Mouse (Mus musculus) heart, embryonic 15.5 days (tissue): ENCODE measurements at regions not wholly inside any gene's neighbourhood (a gene's known extent, or its start where the extent isn't known, plus 50 kb on each side); places are given as distances from the start of the nearest gene placed in this dataset.
"Not testable (repeated sequence)": the region's sequence is repeated elsewhere in the genome, so short reads cannot be mapped to it uniquely, and the experiment has no call there.

Source experiments
- ATAC-seq: fragments of 200-750 bp; cut with Nextera tagmentation; replicated peaks from 2 replicates; pipeline ENCODE4 v1.8.0; 2017; ENCODE audit warnings: low read depth, moderate TSS enrichment; ENCODE audit not compliant: insufficient number of reproducible peaks, insufficient read depth, low FRiP score
- H3K27ac ChIP-seq: fragments of 300-500 bp; sonication (generic); 2 replicates; pipeline ENCODE4 v1.5.1; 2015; ENCODE audit warnings: mild to moderate bottlenecking, inconsistent platforms
- H3K27me3 ChIP-seq: fragments of 300-500 bp; sonication (generic); 2 replicates; pipeline ENCODE4 v1.6.1; 2015; ENCODE audit warnings: inconsistent platforms
- H3K36me3 ChIP-seq: fragments of 300-500 bp; sonication (generic); 2 replicates; pipeline ENCODE4 v1.6.1; 2015; ENCODE audit warnings: mild to moderate bottlenecking, inconsistent platforms
- H3K4me1 ChIP-seq: fragments of 300-500 bp; sonication (generic); replicated peaks from 2 replicates; pipeline ENCODE4 v1.6.1; 2015; ENCODE audit warnings: inconsistent platforms
- H3K4me2 ChIP-seq: fragments of 300-500 bp; sonication (generic); 2 replicates; pipeline ENCODE4 v1.6.1; 2015; ENCODE audit warnings: inconsistent platforms, mild to moderate bottlenecking, moderate library complexity
- H3K4me3 ChIP-seq: fragments of 300-500 bp; sonication (generic); 2 replicates; pipeline ENCODE4 v1.5.1; 2015; ENCODE audit warnings: mild to moderate bottlenecking, inconsistent platforms
- H3K9ac ChIP-seq: fragments of 300-500 bp; sonication (generic); 2 replicates; pipeline ENCODE4 v1.6.1; 2015; ENCODE audit warnings: mild to moderate bottlenecking, inconsistent platforms
- H3K9me3 ChIP-seq: fragments of 300-500 bp; sonication (generic); replicated peaks from 2 replicates; pipeline ENCODE4 v1.6.1; 2016; ENCODE audit warnings: inconsistent platforms
- WGBS: fragments of 180-500 bp; shearing (Covaris S2); methylation state at CpG from one replicate; pipeline ENCODE4 v1.1.7; 2015; ENCODE audit warnings: mixed read lengths; 5-methylcytosine and 5-hydroxymethylcytosine counted together

GRCm38 (mm10) chr16:49521685-49522084 lies 177.3 kb upstream of the Ift57 start:
- Histone ChIP-seq H3K4me2 (no peak overlapping the region), H3K4me3 (no peak overlapping the region), H3K9me3 (no peaks in the 10 kb centered on the region), H3K36me3 (no peaks in the 10 kb centered on the region), H3K27me3 (no peaks in the 10 kb centered on the region), H3K27ac (peak overlapping the region; percentile 74), H3K4me1 (peaks cover 12% of the 10 kb centered on the region), H3K9ac (no peak overlapping the region)
- no peak; the same call in 1 of the 2 replicates for ATAC-seq
- WGBS: 21% methylated on average over 2 of the region's 2 CpGs

- H3K27ac ChIP-seq: no peak overlapping the region
- H3K9me3 ChIP-seq: no peaks in the 10 kb centered on the region
- WGBS: 61% methylated on average over 5 of the region's 5 CpGs
- no peak overlapping the region for H3K4me3 ChIP-seq
- H3K4me1 ChIP-seq: peaks cover 12% of the 10 kb centered on the region
- no peaks in the 10 kb centered on the region for H3K27me3 ChIP-seq
- H3K4me2 ChIP-seq: no peak overlapping the region
- ATAC-seq: no peak
- H3K9ac ChIP-seq: no peak overlapping the region
- H3K36me3 ChIP-seq: no peaks in the 10 kb centered on the region
These were observed 176.5 kb upstream of the Ift57 start for GRCm38 (mm10) chr16:49522576-49522975.

GRCm38 (mm10) chr16:49528618-49529017 lies 170.4 kb upstream of the Ift57 start:
- not testable (repeated sequence) for H3K27ac ChIP-seq, H3K9ac ChIP-seq, H3K9me3 ChIP-seq, H3K27me3 ChIP-seq, H3K4me3 ChIP-seq, H3K4me2 ChIP-seq, ATAC-seq, H3K36me3 ChIP-seq
- H3K4me1 ChIP-seq: peaks cover 17% of the 10 kb centered on the region
- WGBS: 58% methylated on average over 2 of the region's 2 CpGs

- H3K9ac ChIP-seq: no peak overlapping the region
- ATAC-seq: no peak
- no peak overlapping the region for H3K4me3 ChIP-seq
These were observed 170.0 kb upstream of the Ift57 start for GRCm38 (mm10) chr16:49529060-49529459.

GRCm38 (mm10) chr16:49530051-49530450 lies 169.0 kb upstream of the Ift57 start:
- no peak overlapping the region for H3K9ac ChIP-seq
- H3K9me3 ChIP-seq: no peaks in the 10 kb centered on the region
- no peaks in the 10 kb centered on the region for H3K36me3 ChIP-seq
- peaks cover 20% of the 10 kb centered on the region for H3K4me1 ChIP-seq
- no peaks in the 10 kb centered on the region for H3K27me3 ChIP-seq
- ATAC-seq: no peak
- no peak overlapping the region for H3K4me2 ChIP-seq
- H3K27ac ChIP-seq: peak overlapping the region; percentile 27; the same call in 1 of the 2 replicates
- WGBS: 61% methylated on average over 5 of the region's 5 CpGs
- no peak overlapping the region for H3K4me3 ChIP-seq

More at GRCm38 (mm10) chr16:49529060-49529459, 170.0 kb upstream of the Ift57 start:
- Histone ChIP-seq H3K4me2 (no peak overlapping the region), H3K4me1 (peaks cover 20% of the 10 kb centered on the region), H3K27me3 (no peaks in the 10 kb centered on the region), H3K27ac (no peak overlapping the region), H3K36me3 (no peaks in the 10 kb centered on the region), H3K9me3 (no peaks in the 10 kb centered on the region)
- WGBS: 65% methylated on average over 2 of the region's 2 CpGs

- Histone ChIP-seq H3K9me3 (no peaks in the 10 kb centered on the region), H3K4me1 (peaks cover 20% of the 10 kb centered on the region), H3K4me3 (no peak overlapping the region), H3K27me3 (no peaks in the 10 kb centered on the region), H3K27ac (no peak overlapping the region), H3K9ac (no peak overlapping the region), H3K36me3 (no peaks in the 10 kb centered on the region), H3K4me2 (no peak overlapping the region)
- no peak for ATAC-seq
- 82% methylated on average over 7 of the region's 7 CpGs for WGBS
These were observed 166.9 kb upstream of the Ift57 start for GRCm38 (mm10) chr16:49532071-49532686.

- Histone ChIP-seq H3K36me3 (no peaks in the 10 kb centered on the region), H3K4me1 (peaks cover 20% of the 10 kb centered on the region), H3K4me3 (no peak overlapping the region), H3K9ac (no peak overlapping the region), H3K27me3 (no peaks in the 10 kb centered on the region), H3K4me2 (peak overlapping the region; percentile 21), H3K9me3 (no peaks in the 10 kb centered on the region), H3K27ac (peak overlapping the region; percentile 35; the same call in 1 of the 2 replicates)
- 0 out of 2 replicates have a peak, but pooled peaks have one; percentile 47 for ATAC-seq
- WGBS: 26% methylated on average over 4 of the region's 4 CpGs
These were observed 165.5 kb upstream of the Ift57 start for GRCm38 (mm10) chr16:49533498-49533998.

- 76% methylated on average over 3 of the region's 3 CpGs for WGBS
- Histone ChIP-seq H3K4me2 (no peak overlapping the region), H3K4me1 (no peaks in the 10 kb centered on the region), H3K36me3 (no peaks in the 10 kb centered on the region), H3K27ac (no peak overlapping the region), H3K9ac (no peak overlapping the region), H3K27me3 (no peaks in the 10 kb centered on the region), H3K9me3 (no peaks in the 10 kb centered on the region), H3K4me3 (no peak overlapping the region)
- ATAC-seq: no peak
These were observed 148.8 kb upstream of the Ift57 start for GRCm38 (mm10) chr16:49550231-49550630.

GRCm38 (mm10) chr16:49570031-49570430 lies 129.0 kb upstream of the Ift57 start:
- WGBS: 83% methylated on average over 2 of the region's 2 CpGs
- no peaks in the 10 kb centered on the region for H3K27me3 ChIP-seq

GRCm38 (mm10) chr16:49572485-49573170 lies 126.4 kb upstream of the Ift57 start:
- Histone ChIP-seq H3K4me3 (no peak overlapping the region), H3K27ac (no peak overlapping the region), H3K36me3 (no peaks in the 10 kb centered on the region), H3K9ac (no peak overlapping the region), H3K9me3 (no peaks in the 10 kb centered on the region), H3K4me2 (no peak overlapping the region), H3K27me3 (no peaks in the 10 kb centered on the region), H3K4me1 (peaks cover 7% of the 10 kb centered on the region)
- no peak for ATAC-seq
- WGBS: 51% methylated on average over 12 of the region's 12 CpGs

More at GRCm38 (mm10) chr16:49570031-49570430, 129.0 kb upstream of the Ift57 start:
- no peak overlapping the region for H3K4me3 ChIP-seq
- no peaks in the 10 kb centered on the region for H3K36me3 ChIP-seq
- no peaks in the 10 kb centered on the region for H3K9me3 ChIP-seq
- H3K4me1 ChIP-seq: peaks cover 7% of the 10 kb centered on the region
- H3K4me2 ChIP-seq: no peak overlapping the region
- no peak overlapping the region for H3K9ac ChIP-seq
- no peak for ATAC-seq
- H3K27ac ChIP-seq: no peak overlapping the region

- 61% methylated on average over 3 of the region's 3 CpGs for WGBS
- Histone ChIP-seq H3K9me3 (no peaks in the 10 kb centered on the region), H3K9ac (no peak overlapping the region), H3K27me3 (no peaks in the 10 kb centered on the region), H3K4me1 (peaks cover 7% of the 10 kb centered on the region), H3K4me2 (no peak overlapping the region), H3K36me3 (no peaks in the 10 kb centered on the region), H3K4me3 (no peak overlapping the region), H3K27ac (no peak overlapping the region)
- no peak for ATAC-seq
These were observed 125.9 kb upstream of the Ift57 start for GRCm38 (mm10) chr16:49573171-49573517.

- Histone ChIP-seq H3K4me3 (no peak overlapping the region), H3K9ac (no peak overlapping the region), H3K4me1 (no peaks in the 10 kb centered on the region), H3K9me3 (no peaks in the 10 kb centered on the region), H3K27me3 (no peaks in the 10 kb centered on the region), H3K27ac (no peak overlapping the region), H3K4me2 (no peak overlapping the region), H3K36me3 (no peaks in the 10 kb centered on the region)
- WGBS: 77% methylated on average over 4 of the region's 4 CpGs
- ATAC-seq: no peak
These were observed 120.1 kb upstream of the Ift57 start for GRCm38 (mm10) chr16:49578976-49579375.
